Mouse (Mus musculus) liver, adult (tissue): Measurements from ENCODE around the gene Mapk10.

Source experiments
- GATA4 ChIP-seq: IDR thresholded peaks from 2 replicates; pipeline ENCODE4 v1.6.1; 2014; ENCODE audit warnings: mild to moderate bottlenecking, low read length; ENCODE audit not compliant: insufficient replicate concordance

Gene Mapk10

GRCm38 (mm10) chr5:102953414-102953813 lies 257.7 kb downstream of the Mapk10 start:
- TF ChIP-seq GATA4: no peak

- TF ChIP-seq GATA4: no peak
Measured at GRCm38 (mm10) chr5:102952918-102953317, 258.2 kb downstream of the Mapk10 start.

GRCm38 (mm10) chr5:102947061-102947711 lies 263.9 kb downstream of the Mapk10 start:
- no peak for TF ChIP-seq GATA4

GRCm38 (mm10) chr5:102946625-102947024 lies 264.5 kb downstream of the Mapk10 start:
- no peak for TF ChIP-seq GATA4

- TF ChIP-seq GATA4: no peak
Measured at GRCm38 (mm10) chr5:102930161-102930560, 281.0 kb downstream of the Mapk10 start.

GRCm38 (mm10) chr5:102926786-102927185 lies 284.3 kb downstream of the Mapk10 start:
- no peak for TF ChIP-seq GATA4

- no peak for TF ChIP-seq GATA4
Measured at GRCm38 (mm10) chr5:102920199-102920598, 290.9 kb downstream of the Mapk10 start.

- no peak for TF ChIP-seq GATA4
Measured at GRCm38 (mm10) chr5:102905441-102906211, 305.5 kb downstream of the Mapk10 start.

- no peak for TF ChIP-seq GATA4
Measured at GRCm38 (mm10) chr5:102904066-102904465, 307.1 kb downstream of the Mapk10 start.

- TF ChIP-seq GATA4: no peak
Measured at GRCm38 (mm10) chr5:102903487-102903886, 307.6 kb downstream of the Mapk10 start.

- TF ChIP-seq GATA4: no peak
Measured at GRCm38 (mm10) chr5:102901176-102901575, 310.0 kb downstream of the Mapk10 start.

- no peak for TF ChIP-seq GATA4
Measured at GRCm38 (mm10) chr5:102899680-102900215, 311.4 kb downstream of the Mapk10 start.

- no peak for TF ChIP-seq GATA4
Measured at GRCm38 (mm10) chr5:102898301-102898700, 312.8 kb downstream of the Mapk10 start.

GRCm38 (mm10) chr5:102892226-102892625 lies 318.9 kb downstream of the Mapk10 start:
- TF ChIP-seq GATA4: no peak

GRCm38 (mm10) chr5:102889163-102889488 lies 322.0 kb downstream of the Mapk10 start:
- no peak for TF ChIP-seq GATA4

GRCm38 (mm10) chr5:102888482-102889162 lies 322.5 kb downstream of the Mapk10 start:
- TF ChIP-seq GATA4: no peak
